Mouse (Mus musculus) liver, embryonic 16.5 days (tissue): ENCODE data around the gene Gadd45g. TPM values are rescaled to one million over a fixed set of nuclear protein-coding genes. Genes with fewer than 3 reads are reported as not detected.
A peak's percentile ranks its signal among the peaks of the same experiment; 100 is the strongest.

Experiments
- ATAC-seq: fragments of 200-750 bp; cut with Nextera tagmentation; 2 replicates; pipeline ENCODE4 v1.8.0; 2017; ENCODE audit warnings: low read depth, mild to moderate bottlenecking, moderate number of reproducible peaks, moderate library complexity
- H3K27ac ChIP-seq: fragments of 300-500 bp; sonication (generic); 2 replicates; pipeline ENCODE4 v1.5.1; 2014; ENCODE audit warnings: mild to moderate bottlenecking, low read length
- H3K27me3 ChIP-seq: fragments of 300-500 bp; sonication (generic); 2 replicates; pipeline ENCODE4 v1.6.1; 2014; ENCODE audit warnings: low read depth, low read length, mixed read lengths; ENCODE audit not compliant: control insufficient read depth, insufficient read depth
- H3K36me3 ChIP-seq: fragments of 300-500 bp; sonication (generic); 2 replicates; pipeline ENCODE4 v1.6.1; 2014; ENCODE audit warnings: mild to moderate bottlenecking; ENCODE audit not compliant: control insufficient read depth, insufficient read depth
- H3K4me1 ChIP-seq: fragments of 300-500 bp; sonication (generic); 2 replicates; pipeline ENCODE4 v1.6.1; 2014; ENCODE audit warnings: low read depth, low read length, mixed read lengths; ENCODE audit not compliant: control insufficient read depth
- H3K4me2 ChIP-seq: fragments of 300-500 bp; sonication (generic); 2 replicates; pipeline ENCODE4 v1.6.1; 2014; ENCODE audit warnings: low read depth, low read length, mixed read lengths
- H3K4me3 ChIP-seq: fragments of 300-500 bp; sonication (generic); 2 replicates; pipeline ENCODE4 v1.5.1; 2014; ENCODE audit warnings: low read depth, mild to moderate bottlenecking, low read length
- H3K9ac ChIP-seq: fragments of 300-500 bp; sonication (generic); 2 replicates; pipeline ENCODE4 v1.6.1; 2014; ENCODE audit warnings: low read depth, low read length
- H3K9me3 ChIP-seq: fragments of 300-500 bp; sonication (generic); replicated peaks from 2 replicates; pipeline ENCODE4 v1.6.1; 2016; ENCODE audit warnings: low read length; ENCODE audit not compliant: control insufficient read depth
- WGBS: fragments of 180-500 bp; shearing (Covaris S2); extraction: QIAGEN DNeasy Blood & Tissue Kit; methylation state at CpG from one replicate; pipeline ENCODE4 v1.1.7; 2014; ENCODE audit not compliant: insufficient replicate concordance; 5-methylcytosine and 5-hydroxymethylcytosine counted together
- polyA plus RNA-seq: library from polyadenylated mRNA; unstranded; fragments of >200 nt; fragmentation: Nextera tagmentation; extraction: Ambion mirVana; gene quantifications from 2 replicates; pipeline ENCODE4 v1.2.1, GENCODE M21; 2015

Gene Gadd45g
- polyA plus RNA-seq, 1 experiment from 2014 or later = 11.7 TPM

GRCm38 (mm10) chr13:51841541-51842115 lies 4.8 kb upstream of the Gadd45g start:
- ATAC-seq = peak; percentile 44
- WGBS = 17% methylated on average over 12 of the region's 12 CpGs
- Histone ChIP-seq H3K27me3 (no peaks in the 10 kb centered on the region), H3K36me3 (no peaks in the 10 kb centered on the region), H3K9me3 (no peaks in the 10 kb centered on the region), H3K27ac (peak overlapping the region; percentile 50), H3K4me1 (peaks cover 51% of the 10 kb centered on the region), H3K4me2 (peak overlapping the region; percentile 58), H3K4me3 (peak overlapping the region; percentile 31), H3K9ac (peak overlapping the region; percentile 37; the same call in 1 of the 2 replicates)

- H3K9ac ChIP-seq = peak overlapping the region; percentile 37; the same call in 1 of the 2 replicates
- peak overlapping the region; percentile 58 for H3K4me2 ChIP-seq
- peak overlapping the region; percentile 31 for H3K4me3 ChIP-seq
- no peaks in the 10 kb centered on the region for H3K9me3 ChIP-seq
- ATAC-seq = no peak
- H3K27me3 ChIP-seq = no peaks in the 10 kb centered on the region
- H3K36me3 ChIP-seq = no peaks in the 10 kb centered on the region
- WGBS = 16% methylated on average over 5 of the region's 5 CpGs
- peaks cover 53% of the 10 kb centered on the region for H3K4me1 ChIP-seq
- peak overlapping the region; percentile 50 for H3K27ac ChIP-seq
These were observed 4.3 kb upstream of the Gadd45g start for GRCm38 (mm10) chr13:51842191-51842590.

GRCm38 (mm10) chr13:51842773-51843172 lies 3.7 kb upstream of the Gadd45g start:
- H3K4me3 ChIP-seq = no peak overlapping the region; the same call in 1 of the 2 replicates
- no peak overlapping the region for H3K9ac ChIP-seq
- peaks cover 59% of the 10 kb centered on the region for H3K4me1 ChIP-seq
- WGBS = 13% methylated on average over 12 of the region's 12 CpGs
- H3K27ac ChIP-seq = no peak overlapping the region
- no peaks in the 10 kb centered on the region for H3K9me3 ChIP-seq
- no peaks in the 10 kb centered on the region for H3K27me3 ChIP-seq
- H3K4me2 ChIP-seq = peak overlapping the region; percentile 58
- ATAC-seq = no peak
- H3K36me3 ChIP-seq = no peaks in the 10 kb centered on the region

GRCm38 (mm10) chr13:51843298-51843697 lies 3.2 kb upstream of the Gadd45g start:
- Histone ChIP-seq H3K27ac (no peak overlapping the region), H3K4me2 (peak overlapping the region; percentile 58), H3K36me3 (no peaks in the 10 kb centered on the region), H3K27me3 (no peaks in the 10 kb centered on the region), H3K9ac (no peak overlapping the region), H3K4me3 (no peak overlapping the region), H3K9me3 (no peaks in the 10 kb centered on the region), H3K4me1 (peaks cover 64% of the 10 kb centered on the region)
- WGBS = 49% methylated on average over 4 of the region's 4 CpGs
- ATAC-seq = no peak

- H3K27me3 ChIP-seq = no peaks in the 10 kb centered on the region
- 56% methylated on average over 10 of the region's 10 CpGs for WGBS
These were observed 2.4 kb upstream of the Gadd45g start for GRCm38 (mm10) chr13:51844118-51844517.

GRCm38 (mm10) chr13:51844661-51845060 lies 1.8 kb upstream of the Gadd45g start:
- Histone ChIP-seq H3K4me3 (no peak overlapping the region), H3K27ac (no peak overlapping the region), H3K4me2 (0 out of 2 replicates have a peak overlapping the region, but pooled peaks have one; percentile 99), H3K36me3 (no peaks in the 10 kb centered on the region), H3K9ac (no peak overlapping the region), H3K27me3 (no peaks in the 10 kb centered on the region), H3K4me1 (peaks cover 75% of the 10 kb centered on the region), H3K9me3 (no peaks in the 10 kb centered on the region)
- no peak for ATAC-seq
- WGBS = 8% methylated on average over 10 of the region's 10 CpGs

More at GRCm38 (mm10) chr13:51844118-51844517, 2.4 kb upstream of the Gadd45g start:
- no peak overlapping the region for H3K4me3 ChIP-seq
- H3K27ac ChIP-seq = no peak overlapping the region
- H3K36me3 ChIP-seq = no peaks in the 10 kb centered on the region
- no peak for ATAC-seq
- no peaks in the 10 kb centered on the region for H3K9me3 ChIP-seq
- peaks cover 72% of the 10 kb centered on the region for H3K4me1 ChIP-seq
- no peak overlapping the region for H3K9ac ChIP-seq
- H3K4me2 ChIP-seq = no peak overlapping the region

GRCm38 (mm10) chr13:51845072-51845471 lies 1.4 kb upstream of the Gadd45g start:
- 17% methylated on average over 10 of the region's 10 CpGs for WGBS
- H3K4me1 ChIP-seq = peaks cover 76% of the 10 kb centered on the region
- peak overlapping the region; percentile 83 for H3K4me3 ChIP-seq
- H3K27me3 ChIP-seq = no peaks in the 10 kb centered on the region
- H3K36me3 ChIP-seq = no peaks in the 10 kb centered on the region
- H3K9me3 ChIP-seq = no peaks in the 10 kb centered on the region
- no peak for ATAC-seq
- H3K9ac ChIP-seq = peak overlapping the region; percentile 71
- H3K27ac ChIP-seq = no peak overlapping the region
- peak overlapping the region; percentile 99 for H3K4me2 ChIP-seq

- peak overlapping the region; percentile 71 for H3K9ac ChIP-seq
- no peaks in the 10 kb centered on the region for H3K36me3 ChIP-seq
- H3K4me1 ChIP-seq = peaks cover 76% of the 10 kb centered on the region
- peak overlapping the region; percentile 82 for H3K27ac ChIP-seq
- H3K4me3 ChIP-seq = peak overlapping the region; percentile 83
- no peaks in the 10 kb centered on the region for H3K27me3 ChIP-seq
- no peaks in the 10 kb centered on the region for H3K9me3 ChIP-seq
- no peak for ATAC-seq
- WGBS = 0% methylated on average over 45 of the region's 45 CpGs
- H3K4me2 ChIP-seq = peak overlapping the region; percentile 99
These were observed 787 bp upstream of the Gadd45g start for GRCm38 (mm10) chr13:51845591-51846191.
